Mouse (Mus musculus) olfactory bulb, adult 2 months (tissue): Measurements from ENCODE around the gene Best3.

Experiments
- CTCF ChIP-seq: fragments of 200-500 bp; IDR thresholded peaks from 2 replicates; pipeline ENCODE4 v1.5.1; 2012; ENCODE audit warnings: low read depth, mild to moderate bottlenecking, low read length, moderate library complexity; ENCODE audit not compliant: insufficient read depth
- POLR2A ChIP-seq: fragments of 200-500 bp; IDR thresholded peaks from 2 replicates; pipeline ENCODE4 v1.6.1; 2012; ENCODE audit warnings: mild to moderate bottlenecking, low read depth, low read length, moderate library complexity; ENCODE audit not compliant: insufficient read depth

GRCm38 (mm10) chr10:116956483-116957158 is 29.5 kb upstream of the Best3 start:
- TF ChIP-seq CTCF (no peak), POLR2A (no peak)
